In genomic region chr2:103285561-103285960, GRCm38 (mm10) we compare ENCODE assay signal across 16 mouse cellular contexts. TPM values are rescaled to one million over a fixed set of nuclear protein-coding genes. Genes with fewer than 3 reads are reported as not detected.
A peak's percentile ranks its signal among the peaks of the same experiment; 100 is the strongest.
DNase-seq lines count a peak whose midpoint lies in the region; ATAC-seq and TF ChIP-seq lines count a peak whose summit lies in the region.
"Had no signal": no experiment of that assay in that cellular context is flagged by ENCODE, and none has a peak within 500 bp of the region (broad histone marks: within the 10 kb centered on the region; RNA-seq: fewer than 3 reads in every experiment).

No protein-coding gene starts in this region.

- H3K36me3 ChIP-seq in liver, adult 2 months (ENCODE audit: control insufficient read depth, insufficient read depth, low read length): no peaks in the 10 kb centered on the region
- H3K36me3 ChIP-seq in liver, postnatal 0 days (replicated peaks; ENCODE audit: insufficient read depth, low read length): no peaks in the 10 kb centered on the region
- H3K36me3 ChIP-seq in kidney, adult 2 months (ENCODE audit: control insufficient read depth, insufficient read depth, low read length): no peaks in the 10 kb centered on the region
- H3K36me3 ChIP-seq in lung, embryonic 14.5 days (ENCODE audit: insufficient read depth): no peaks in the 10 kb centered on the region

- TF ChIP-seq CTCF in liver, adult 2 months (IDR thresholded peaks at IDR 0.05; ENCODE audit: low read depth, low read length): no peak
- no peak for TF ChIP-seq CTCF in liver, postnatal 0 days (IDR thresholded peaks at IDR 0.05; ENCODE audit: low read depth)
- TF ChIP-seq CTCF in kidney, adult 2 months (conservative IDR thresholded peaks at IDR 0.05; ENCODE audit: insufficient read depth, insufficient read length, low read depth, low read length): no peak
- TF ChIP-seq CTCF in lung, embryonic 14.5 days (IDR thresholded peaks at IDR 0.05; ENCODE audit: low read depth): no peak

- peaks cover 5% of the 10 kb centered on the region for H3K4me1 ChIP-seq in liver, adult 2 months (ENCODE audit: control insufficient read depth, insufficient read depth, low read length)
- no peaks in the 10 kb centered on the region for H3K4me1 ChIP-seq in liver, postnatal 0 days (ENCODE audit: insufficient read depth)
- peaks cover 24% of the 10 kb centered on the region for H3K4me1 ChIP-seq in kidney, adult 2 months (ENCODE audit: control insufficient read depth, insufficient read depth, low read length)
- peaks cover 10% of the 10 kb centered on the region; the same call in 1 of the 2 replicates for H3K4me1 ChIP-seq in lung, embryonic 14.5 days (ENCODE audit: insufficient read depth)

- TF ChIP-seq POLR2A in liver, adult 2 months (IDR thresholded peaks at IDR 0.05; ENCODE audit: extremely low read depth, insufficient read depth, low read length): no peak
- TF ChIP-seq POLR2A in kidney, adult 2 months (IDR thresholded peaks at IDR 0.05; ENCODE audit: low read depth, low read length): no peak

- no peaks in the 10 kb centered on the region for H3K79me2 ChIP-seq in liver, adult 2 months (ENCODE audit: control insufficient read depth, insufficient read depth, low read length)

- H3K9me3 ChIP-seq in liver, postnatal 0 days (ENCODE audit: low read length): no peaks in the 10 kb centered on the region
- H3K9me3 ChIP-seq in lung, embryonic 14.5 days (ENCODE audit: low read depth, low read length): no peaks in the 10 kb centered on the region

- ATAC-seq in liver, postnatal 0 days: no peak
- ATAC-seq in lung, embryonic 14.5 days (ENCODE audit: insufficient read depth): peak; percentile 82
- ATAC-seq: forebrain, postnatal 0 days had no signal

- H3K27me3 ChIP-seq in liver, adult 2 months (ENCODE audit: control insufficient read depth, insufficient read depth, low read length): no peaks in the 10 kb centered on the region
- H3K27me3 ChIP-seq in liver, postnatal 0 days (ENCODE audit: insufficient read depth, low read length): no peaks in the 10 kb centered on the region
- H3K27me3 ChIP-seq in kidney, adult 2 months (replicated peaks; ENCODE audit: control insufficient read depth, insufficient read depth, low read length): no peaks in the 10 kb centered on the region
- H3K27me3 ChIP-seq in lung, embryonic 14.5 days (ENCODE audit: insufficient read depth, low read length): no peaks in the 10 kb centered on the region

- peak; percentile 79 for DNase-seq in liver, adult 2 months (ENCODE audit: extremely low read depth, low read depth, low spot score)
- no peak for DNase-seq in liver, postnatal 0 days
- DNase-seq in kidney, adult 2 months: peak; percentile 86
- peak; percentile 69 for DNase-seq in lung, embryonic 14.5 days
- DNase-seq in left cerebral cortex, postnatal 4 days: no peak
- no peak for DNase-seq in thymus, adult 18-20 months
- no peak for DNase-seq in ovary, postnatal 10 days (ENCODE audit: low spot score)
- no peak for DNase-seq in cerebellum, adult 18-20 months
- DNase-seq: cerebellum, postnatal 10 days; forebrain, postnatal 0 days; heart, postnatal 10 days had no signal

- H3K27ac ChIP-seq in liver, adult 2 months (replicated peaks; ENCODE audit: insufficient read depth, low read depth, low read length): no peak overlapping the region
- no peak overlapping the region for H3K27ac ChIP-seq in liver, postnatal 0 days (ENCODE audit: low read depth)
- peak overlapping the region; percentile 66 for H3K27ac ChIP-seq in kidney, adult 2 months (ENCODE audit: insufficient read depth, low read depth, low read length)
- H3K27ac ChIP-seq in lung, embryonic 14.5 days (ENCODE audit: low read depth): peak overlapping the region; percentile 90

- H3K4me3 ChIP-seq in liver, adult 2 months (ENCODE audit: insufficient read depth, low read depth, low read length): no peak overlapping the region
- H3K4me3 ChIP-seq in liver, postnatal 0 days (ENCODE audit: low read depth, low read length): no peak overlapping the region
- no peak overlapping the region for H3K4me3 ChIP-seq in kidney, adult 2 months (ENCODE audit: insufficient read depth, low read depth, low read length)
- H3K4me3 ChIP-seq in lung, embryonic 14.5 days (ENCODE audit: low read depth, low read length): no peak overlapping the region
- H3K4me3 ChIP-seq: myocyte had no signal

- H3K4me2 ChIP-seq in liver, postnatal 0 days (ENCODE audit: low read depth, low read length): no peak overlapping the region
- no peak overlapping the region for H3K4me2 ChIP-seq in lung, embryonic 14.5 days

- 10% methylated on average over 2 of the region's 2 CpGs for WGBS in liver, adult 2 months
- 21% methylated on average over 2 of the region's 2 CpGs for WGBS in liver, postnatal 0 days (ENCODE audit: insufficient replicate concordance)
- 18% methylated on average over 2 of the region's 2 CpGs for WGBS in kidney, adult 2 months
- WGBS in lung, embryonic 14.5 days: 27% methylated on average over 2 of the region's 2 CpGs

- H3K9ac ChIP-seq in liver, adult 2 months (ENCODE audit: low read depth, low read length): no peak overlapping the region
- H3K9ac ChIP-seq in liver, postnatal 0 days (replicated peaks): no peak overlapping the region
- no peak overlapping the region for H3K9ac ChIP-seq in lung, embryonic 14.5 days
- H3K9ac ChIP-seq: forebrain, postnatal 0 days had no signal

- intact Hi-C loops in left cerebral cortex, postnatal 4 days (cut with DNase I): no loop called here

- TF ChIP-seq EP300 in liver, postnatal 0 days (IDR thresholded peaks at IDR 0.05; ENCODE audit: low read depth): no peak

RNA-seq across cellular contexts. Expression of gene Ehf, which starts 17.5 kb away (rescaled TPM):
- total RNA-seq in liver, adult 2 months (2014; rRNA removed): 0.74 and 0.94 TPM in 2 replicates
- 0.40 and 0.49 TPM in 2 replicates for polyA plus RNA-seq in liver, adult 2 months (2012; rRNA removed)
- 0.15 and 0.26 TPM in 2 replicates for polyA plus RNA-seq in liver, postnatal 0 days (2015; fragmentation: Nextera tagmentation; extraction: Ambion mirVana)
- 22.3 and 28.8 TPM in 2 replicates for polyA plus RNA-seq in kidney, adult 2 months (2012; rRNA removed)
- polyA plus RNA-seq in lung, embryonic 14.5 days (2014; fragmentation: Nextera tagmentation; extraction: Ambion mirVana): 3.0 and 3.5 TPM in 2 replicates
- not detected for total RNA-seq in left cerebral cortex, postnatal 4 days (2021)
- total RNA-seq: granulocyte monocyte progenitor cell, adult 5-6 weeks; megakaryocyte progenitor cell, adult 5-6 weeks had no signal
- polyA plus RNA-seq: C2C12; limb, embryonic 11.5 days; myocyte had no signal

Comparison
In these comparisons a context has a peak if more than half of its experiments do, and no peak if none do; other contexts are left out.
1. DNase-seq: peak in liver, adult 2 months (single experiment), kidney, adult 2 months (single experiment) and lung, embryonic 14.5 days (single experiment); none in liver, postnatal 0 days (single experiment), left cerebral cortex, postnatal 4 days (single experiment), thymus, adult 18-20 months (0 of 2), ovary, postnatal 10 days (single experiment) and cerebellum, adult 18-20 months (0 of 2).
2. H3K27ac ChIP-seq: peak in kidney, adult 2 months (single experiment) and lung, embryonic 14.5 days (single experiment); none in liver, adult 2 months (single experiment) and liver, postnatal 0 days (single experiment).